In the genomic region with DNA sequence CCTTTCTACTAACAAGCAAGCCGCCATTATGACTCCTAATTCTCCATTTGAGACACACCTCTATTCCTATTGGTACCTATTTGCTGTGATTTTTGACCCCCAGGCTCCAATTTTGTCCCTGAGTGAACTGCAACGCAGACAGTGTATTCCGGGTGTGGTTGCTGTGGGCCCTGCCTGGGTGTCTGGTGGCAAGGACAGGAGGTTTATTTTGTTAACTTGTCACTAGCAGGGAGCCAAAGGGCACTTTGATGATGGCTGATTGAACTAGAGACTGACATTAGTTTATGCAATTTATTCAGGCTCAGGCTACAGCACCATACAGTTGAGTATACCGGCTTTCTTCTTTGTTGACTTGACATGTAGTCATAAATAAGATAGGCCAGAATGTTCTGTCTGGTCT, we compare ENCODE assay signal across 20 mouse cellular contexts. TPM values are rescaled to one million over a fixed set of nuclear protein-coding genes. Genes with fewer than 3 reads are reported as not detected.
A peak's percentile ranks its signal among the peaks of the same experiment; 100 is the strongest.
DNase-seq lines count a peak whose midpoint lies in the region; ATAC-seq and TF ChIP-seq lines count a peak whose summit lies in the region.
"Had no signal": no experiment of that assay in that cellular context is flagged by ENCODE, and none has a peak within 500 bp of the region (broad histone marks: within the 10 kb centered on the region; RNA-seq: fewer than 3 reads in every experiment).

No protein-coding gene starts in this region.

- H3K4me2 ChIP-seq in liver, embryonic 12.5 days = no peak overlapping the region
- H3K4me2 ChIP-seq: embryonic facial prominence, embryonic 15.5 days; heart, embryonic 13.5 days had no signal

- no peaks in the 10 kb centered on the region for H3K27me3 ChIP-seq in liver, adult 2 months (ENCODE audit: control insufficient read depth, insufficient read depth, low read length)
- H3K27me3 ChIP-seq in liver, embryonic 12.5 days (replicated peaks) = no peaks in the 10 kb centered on the region
- H3K27me3 ChIP-seq: embryonic facial prominence, embryonic 15.5 days; heart, embryonic 13.5 days had no signal

- no peak overlapping the region for H3K4me3 ChIP-seq in liver, adult 2 months (ENCODE audit: insufficient read depth, low read depth, low read length)
- no peak overlapping the region for H3K4me3 ChIP-seq in liver, embryonic 12.5 days
- H3K4me3 ChIP-seq: embryonic facial prominence, embryonic 15.5 days; erythroblast, embryonic 14.5 days; forebrain, embryonic 10.5 days; heart, embryonic 13.5 days had no signal

- H3K27ac ChIP-seq in liver, adult 2 months (replicated peaks; ENCODE audit: insufficient read depth, low read depth, low read length) = peak overlapping the region; percentile 77
- no peak overlapping the region for H3K27ac ChIP-seq in liver, embryonic 12.5 days
- H3K27ac ChIP-seq: embryonic facial prominence, embryonic 15.5 days; forebrain, embryonic 10.5 days; heart, embryonic 13.5 days had no signal

- DNase-seq in kidney, adult 18-20 months = peak; percentile 9
- no peak for DNase-seq in kidney, postnatal 10 days
- peak; percentile 87 for DNase-seq in liver, adult 2 months (ENCODE audit: extremely low read depth, low read depth, low spot score)
- DNase-seq in testis, postnatal 10 days (ENCODE audit: low spot score) = peak; percentile 26
- DNase-seq in testis, postnatal 14 days (ENCODE audit: low spot score) = no peak
- DNase-seq in left cerebral cortex, postnatal 4 days = no peak
- DNase-seq: adrenal gland, postnatal 10 days; cerebellum, adult 11 months; cerebellum, adult 8-10 months; cerebellum, postnatal 14 days; embryo, embryonic 11 days; gastrocnemius, postnatal 36 days; heart, adult 11 months; heart, postnatal 36 days had no signal

- no peaks in the 10 kb centered on the region for H3K9me3 ChIP-seq in liver, embryonic 12.5 days (replicated peaks)
- H3K9me3 ChIP-seq: embryonic facial prominence, embryonic 15.5 days; forebrain, embryonic 10.5 days; heart, embryonic 13.5 days had no signal

- H3K4me1 ChIP-seq in liver, adult 2 months (ENCODE audit: control insufficient read depth, insufficient read depth, low read length) = peaks cover 20% of the 10 kb centered on the region
- no peaks in the 10 kb centered on the region for H3K4me1 ChIP-seq in liver, embryonic 12.5 days
- H3K4me1 ChIP-seq: forebrain, embryonic 10.5 days; heart, embryonic 13.5 days had no signal

- peaks cover 9% of the 10 kb centered on the region; the same call in 1 of the 2 replicates for H3K79me2 ChIP-seq in liver, adult 2 months (ENCODE audit: control insufficient read depth, insufficient read depth, low read length)

- WGBS in liver, adult 2 months = 34% methylated on average over 4 of the region's 4 CpGs
- 76% methylated on average over 4 of the region's 4 CpGs for WGBS in liver, embryonic 12.5 days (ENCODE audit: insufficient replicate concordance)

- no peak overlapping the region for H3K9ac ChIP-seq in liver, adult 2 months (ENCODE audit: low read depth, low read length)
- no peak overlapping the region for H3K9ac ChIP-seq in liver, embryonic 12.5 days
- H3K9ac ChIP-seq: embryonic facial prominence, embryonic 15.5 days; heart, embryonic 13.5 days had no signal

- intact Hi-C loops in left cerebral cortex, postnatal 4 days (cut with DNase I) = no loop called here

- TF ChIP-seq POLR2A in liver, adult 2 months (IDR thresholded peaks at IDR 0.05; ENCODE audit: extremely low read depth, insufficient read depth, low read length) = no peak

- no peak for TF ChIP-seq CTCF in liver, adult 2 months (IDR thresholded peaks at IDR 0.05; ENCODE audit: low read depth, low read length)

- no peak for ATAC-seq in liver, embryonic 12.5 days
- ATAC-seq: forebrain, embryonic 14.5 days had no signal

- H3K36me3 ChIP-seq in liver, adult 2 months (ENCODE audit: control insufficient read depth, insufficient read depth, low read length) = no peaks in the 10 kb centered on the region
- no peaks in the 10 kb centered on the region for H3K36me3 ChIP-seq in liver, embryonic 12.5 days
- H3K36me3 ChIP-seq: embryonic facial prominence, embryonic 15.5 days; forebrain, embryonic 10.5 days; heart, embryonic 13.5 days had no signal

RNA-seq across cellular contexts. Expression of a gene that starts 13.2 kb away (rescaled TPM):
- total RNA-seq in liver, adult 2 months (2014; rRNA removed) = 30.3 and 36.3 TPM in 2 replicates
- polyA plus RNA-seq in liver, adult 2 months (2012; rRNA removed) = 12.2 and 18.8 TPM in 2 replicates
- 0.01 and 0.10 TPM in 2 replicates for polyA plus RNA-seq in liver, embryonic 12.5 days (2016; fragmentation: Nextera tagmentation; extraction: Ambion mirVana)
- 1 to 10 TPM; 3.5 to 3.9 TPM for total RNA-seq in left cerebral cortex, postnatal 4 days (2021)
- polyA plus RNA-seq: forebrain, embryonic 10.5 days had no signal

Comparison
In these comparisons a context has a peak if more than half of its experiments do, and no peak if none do; other contexts are left out.
1. DNase-seq: peak in kidney, adult 18-20 months (single experiment), liver, adult 2 months (single experiment) and testis, postnatal 10 days (single experiment); none in kidney, postnatal 10 days (single experiment), testis, postnatal 14 days (single experiment) and left cerebral cortex, postnatal 4 days (single experiment).